Mouse (Mus musculus): ENCODE measurements around the gene P4ha1.
"Not testable (repeated sequence)": the region's sequence is repeated elsewhere in the genome, so short reads cannot be mapped to it uniquely, and the experiment has no call there.

The P4ha1 gene

GRCm38 (mm10) chr10:59378728-59379127 lies 55.6 kb downstream of the P4ha1 start:
- no peak for DNase-seq

- DNase-seq, result no peak
Measured at GRCm38 (mm10) chr10:59379927-59380326, 56.8 kb downstream of the P4ha1 start.

GRCm38 (mm10) chr10:59380411-59380821 lies 57.3 kb downstream of the P4ha1 start:
- DNase-seq, result no peak

- not testable (repeated sequence) for DNase-seq
Measured at GRCm38 (mm10) chr10:59381563-59381962, 58.5 kb downstream of the P4ha1 start.

GRCm38 (mm10) chr10:59386951-59387350 lies 63.9 kb downstream of the P4ha1 start:
- no peak for DNase-seq

- DNase-seq, result no peak
Measured at GRCm38 (mm10) chr10:59389652-59390051, 66.6 kb downstream of the P4ha1 start.

- DNase-seq, result no peak
Measured at GRCm38 (mm10) chr10:59391907-59392306, 68.8 kb downstream of the P4ha1 start.

- not testable (repeated sequence) for DNase-seq
Measured at GRCm38 (mm10) chr10:59395461-59395860, 72.4 kb downstream of the P4ha1 start, which contains the start of gene Gm10273. TSS of gene Gm10273 (plus strand) at chr10:59395632.

GRCm38 (mm10) chr10:59402899-59403792 lies 80.0 kb downstream of the P4ha1 start, which contains the start of gene Pla2g12b:
TSS of gene Pla2g12b (plus strand) at chr10:59403660.
- no peak for DNase-seq

- no peak for DNase-seq
Measured at GRCm38 (mm10) chr10:59403793-59404149, 80.7 kb downstream of the P4ha1 start.

- no peak for DNase-seq
Measured at GRCm38 (mm10) chr10:59408499-59408898, 85.4 kb downstream of the P4ha1 start.

GRCm38 (mm10) chr10:59410264-59410663 lies 87.2 kb downstream of the P4ha1 start:
- DNase-seq, result no peak

- no peak for DNase-seq
Measured at GRCm38 (mm10) chr10:59413711-59414110, 90.6 kb downstream of the P4ha1 start.

- no peak for DNase-seq
Measured at GRCm38 (mm10) chr10:59416623-59417022, 93.5 kb downstream of the P4ha1 start.

GRCm38 (mm10) chr10:59419516-59419915 lies 96.4 kb downstream of the P4ha1 start:
- DNase-seq, result no peak

Measured in kidney, postnatal 14 days (tissue).